Mouse (Mus musculus) stomach, postnatal 0 days (tissue): ENCODE results near the gene Mmp19. TPM values are rescaled to one million over a fixed set of nuclear protein-coding genes. Genes with fewer than 3 reads are reported as not detected.

ENCODE experiments used
- ATAC-seq: fragments of 200-750 bp; cut with Nextera tagmentation; 2 replicates; pipeline ENCODE4 v1.8.0; 2017; ENCODE audit not compliant: low FRiP score, low TSS enrichment
- DNase-seq: peaks from one replicate; pipeline ENCODE4 v3.0.0-alpha.2; 2016; ENCODE audit warnings: low spot score
- H3K27ac ChIP-seq: fragments of 300-500 bp; sonication (generic); replicated peaks from 2 replicates; pipeline ENCODE4 v1.5.1; 2014; ENCODE audit warnings: mild to moderate bottlenecking, control low read depth
- H3K27me3 ChIP-seq: fragments of 300-500 bp; sonication (generic); 2 replicates; pipeline ENCODE4 v1.6.1; 2014; ENCODE audit warnings: low read length; ENCODE audit not compliant: control insufficient read depth, insufficient read depth
- H3K36me3 ChIP-seq: fragments of 300-500 bp; sonication (generic); 2 replicates; pipeline ENCODE4 v1.6.1; 2014; ENCODE audit warnings: low read length, mixed read lengths; ENCODE audit not compliant: control insufficient read depth, insufficient read depth
- H3K4me1 ChIP-seq: fragments of 300-500 bp; sonication (generic); replicated peaks from 2 replicates; pipeline ENCODE4 v1.6.1; 2014; ENCODE audit warnings: antibody characterized with exemption; ENCODE audit not compliant: control insufficient read depth, insufficient read depth
- H3K4me2 ChIP-seq: fragments of 300-500 bp; sonication (generic); replicated peaks from 2 replicates; pipeline ENCODE4 v1.6.1; 2014; ENCODE audit warnings: low read depth, mild to moderate bottlenecking, control low read depth, moderate library complexity
- H3K4me3 ChIP-seq: fragments of 300-500 bp; sonication (generic); 2 replicates; pipeline ENCODE4 v1.5.1; 2014; ENCODE audit warnings: low read depth, low read length, control low read depth
- H3K9ac ChIP-seq: fragments of 300-500 bp; sonication (generic); 2 replicates; pipeline ENCODE4 v1.6.1; 2014; ENCODE audit warnings: mild to moderate bottlenecking, low read length, control low read depth, mixed read lengths
- H3K9me3 ChIP-seq: fragments of 300-500 bp; sonication (generic); 2 replicates; pipeline ENCODE4 v1.6.1; 2016; ENCODE audit warnings: low read length; ENCODE audit not compliant: control insufficient read depth
- CTCF ChIP-seq: IDR thresholded peaks from 2 replicates; pipeline ENCODE4 v1.5.1; 2016; ENCODE audit warnings: antibody characterized with exemption, low read depth, mild to moderate bottlenecking, moderate library complexity
- EP300 ChIP-seq: optimal IDR thresholded peaks from 2 replicates; pipeline ENCODE3; 2016; ENCODE audit warnings: antibody characterized with exemption
- WGBS: fragments of 180-500 bp; shearing (Covaris S2); extraction: QIAGEN DNeasy Blood & Tissue Kit; methylation state at CpG from one replicate; pipeline ENCODE4 v1.1.7; 2014; 5-methylcytosine and 5-hydroxymethylcytosine counted together
- polyA plus RNA-seq: library from polyadenylated mRNA; unstranded; fragments of >200 nt; fragmentation: Nextera tagmentation; extraction: Ambion mirVana; gene quantifications from 2 replicates; pipeline ENCODE4 v1.2.1, GENCODE M21; 2015

The Mmp19 gene
- polyA plus RNA-seq, 1 experiment from 2014 or later, result 2.0 TPM

GRCm38 (mm10) chr10:128793258-128793657, 2.5 kb downstream of the Mmp19 start:
- Histone ChIP-seq H3K27me3 (no peaks in the 10 kb centered on the region), H3K4me2 (no peak overlapping the region), H3K36me3 (no peaks in the 10 kb centered on the region), H3K4me3 (no peak overlapping the region), H3K4me1 (no peaks in the 10 kb centered on the region), H3K9me3 (no peaks in the 10 kb centered on the region), H3K9ac (no peak overlapping the region), H3K27ac (no peak overlapping the region)
- TF ChIP-seq CTCF, result no peak
- no peak for TF ChIP-seq EP300
- no peak for ATAC-seq
- WGBS, result 96% methylated on average over 1 of the region's 1 CpGs
- no peak for DNase-seq

DNA sequence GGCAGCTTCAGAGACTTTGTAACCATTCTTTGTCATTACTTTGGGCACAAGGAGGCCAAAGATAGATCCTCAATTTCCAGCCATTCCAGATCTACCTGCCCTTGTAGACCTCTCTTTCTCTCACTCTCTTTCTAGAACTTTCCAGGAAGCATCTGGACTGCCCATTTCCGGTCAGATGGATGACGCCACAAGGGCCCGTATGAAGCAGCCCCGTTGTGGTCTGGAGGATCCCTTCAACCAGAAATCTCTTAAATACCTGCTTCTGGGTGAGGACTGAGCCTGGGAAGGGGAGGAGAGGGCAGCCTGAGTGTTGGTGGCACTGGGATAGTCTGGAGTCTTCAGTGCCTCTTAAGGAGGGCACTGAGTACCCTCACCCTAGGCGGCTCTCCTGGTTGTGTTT, 3.7 kb downstream of the Mmp19 start:
- Histone ChIP-seq H3K4me2 (no peak overlapping the region), H3K9ac (no peak overlapping the region), H3K4me1 (no peaks in the 10 kb centered on the region), H3K9me3 (no peaks in the 10 kb centered on the region), H3K36me3 (peaks cover 5% of the 10 kb centered on the region; the same call in 1 of the 2 replicates), H3K27me3 (no peaks in the 10 kb centered on the region), H3K4me3 (no peak overlapping the region), H3K27ac (no peak overlapping the region)
- ATAC-seq, result no peak
- DNase-seq, result no peak
- WGBS, result 67% methylated on average over 5 of the region's 5 CpGs
- TF ChIP-seq CTCF (no peak), EP300 (no peak)

DNA sequence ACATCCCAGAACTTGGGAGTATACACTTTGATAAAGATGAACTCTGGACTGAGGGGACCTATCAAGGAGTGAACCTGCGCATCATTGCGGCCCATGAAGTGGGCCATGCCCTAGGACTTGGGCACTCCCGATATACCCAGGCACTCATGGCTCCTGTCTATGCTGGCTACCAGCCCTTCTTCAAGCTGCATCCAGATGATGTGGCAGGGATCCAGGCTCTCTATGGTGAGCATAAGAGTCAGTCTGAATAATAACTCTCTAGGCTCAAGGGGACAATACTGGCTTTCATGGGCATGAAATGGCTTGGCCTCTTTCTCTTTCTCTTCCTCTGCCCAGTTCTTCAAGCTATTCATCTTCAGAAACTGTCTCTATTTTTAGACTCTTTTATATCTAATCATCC, 4.9 kb downstream of the Mmp19 start:
- TF ChIP-seq EP300 (no peak), CTCF (no peak)
- WGBS, result 98% methylated on average over 3 of the region's 3 CpGs

GRCm38 (mm10) chr10:128798676-128799075, 8.0 kb downstream of the Mmp19 start:
- Histone ChIP-seq H3K9me3 (no peaks in the 10 kb centered on the region), H3K4me1 (peaks cover 3% of the 10 kb centered on the region; the same call in 1 of the 2 replicates), H3K9ac (no peak overlapping the region), H3K27ac (no peak overlapping the region), H3K27me3 (no peaks in the 10 kb centered on the region), H3K4me2 (no peak overlapping the region), H3K4me3 (no peak overlapping the region), H3K36me3 (peaks cover 10% of the 10 kb centered on the region; the same call in 1 of the 2 replicates)
- TF ChIP-seq EP300 (no peak), CTCF (no peak)
- WGBS, result 94% methylated on average over 8 of the region's 8 CpGs
- ATAC-seq, result no peak
- DNase-seq, result no peak

More for the DNA sequence above, 4.9 kb downstream of the Mmp19 start:
- no peaks in the 10 kb centered on the region for H3K27me3 ChIP-seq
- H3K9ac ChIP-seq, result no peak overlapping the region
- H3K36me3 ChIP-seq, result peaks cover 5% of the 10 kb centered on the region; the same call in 1 of the 2 replicates
- H3K27ac ChIP-seq, result no peak overlapping the region
- ATAC-seq, result no peak
- H3K4me2 ChIP-seq, result no peak overlapping the region
- no peaks in the 10 kb centered on the region for H3K9me3 ChIP-seq
- H3K4me3 ChIP-seq, result no peak overlapping the region
- no peaks in the 10 kb centered on the region for H3K4me1 ChIP-seq
- DNase-seq, result no peak

DNA sequence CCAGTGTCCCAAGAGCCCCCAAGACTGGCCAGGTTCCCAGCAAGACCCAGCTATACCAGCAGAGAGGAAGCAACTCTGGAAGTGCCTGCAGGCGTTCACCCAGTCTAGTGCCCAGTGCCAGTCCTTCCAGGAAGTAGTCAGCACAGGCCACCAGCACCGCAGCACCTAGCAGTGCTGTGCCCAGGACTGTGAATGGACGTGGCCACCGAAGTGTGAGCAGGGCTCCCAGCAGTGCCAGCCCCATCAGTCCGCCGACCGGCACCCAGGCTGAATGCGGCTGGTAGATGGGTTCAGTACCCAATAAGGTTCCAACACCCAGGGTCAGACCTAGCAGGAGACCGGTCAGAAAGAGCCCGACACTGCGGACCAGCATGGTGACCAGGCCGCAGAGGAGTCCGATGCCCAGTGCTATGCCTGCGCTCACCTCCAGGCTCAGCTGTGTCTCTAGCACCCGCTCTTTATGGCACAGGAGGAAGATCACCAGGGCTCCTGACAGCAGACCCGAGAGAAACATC, 11.3 kb downstream of the Mmp19 start:
- H3K36me3 ChIP-seq, result peaks cover 11% of the 10 kb centered on the region; the same call in 1 of the 2 replicates
- TF ChIP-seq CTCF, result no peak
- no peak for TF ChIP-seq EP300
- no peaks in the 10 kb centered on the region for H3K9me3 ChIP-seq
- WGBS, result 91% methylated on average over 12 of the region's 16 CpGs
- H3K27me3 ChIP-seq, result no peaks in the 10 kb centered on the region
- no peak overlapping the region for H3K4me3 ChIP-seq
- H3K27ac ChIP-seq, result no peak overlapping the region
- H3K9ac ChIP-seq, result no peak overlapping the region
- DNase-seq, result no peak
- H3K4me1 ChIP-seq, result peaks cover 6% of the 10 kb centered on the region
- H3K4me2 ChIP-seq, result no peak overlapping the region
- ATAC-seq, result no peak

GRCm38 (mm10) chr10:128802956-128803355, 12.2 kb downstream of the Mmp19 start:
- no peaks in the 10 kb centered on the region for H3K27me3 ChIP-seq
- ATAC-seq (no peak), DNase-seq (no peak)
- TF ChIP-seq EP300 (no peak), CTCF (no peak)
- peaks cover 13% of the 10 kb centered on the region; the same call in 1 of the 2 replicates for H3K36me3 ChIP-seq
- H3K4me1 ChIP-seq, result peaks cover 10% of the 10 kb centered on the region
- 47% methylated on average over 4 of the region's 4 CpGs for WGBS
- H3K9ac ChIP-seq, result peak overlapping the region; percentile 89
- peak overlapping the region; percentile 83 for H3K4me2 ChIP-seq
- peak overlapping the region; percentile 99 for H3K27ac ChIP-seq
- peak overlapping the region; percentile 75 for H3K4me3 ChIP-seq
- no peaks in the 10 kb centered on the region for H3K9me3 ChIP-seq
